Mouse (Mus musculus): ENCODE data around the gene Clec4b2. TPM values are rescaled to one million over a fixed set of nuclear protein-coding genes. Genes with fewer than 3 reads are reported as not detected.
"Not testable (repeated sequence)": the region's sequence is repeated elsewhere in the genome, so short reads cannot be mapped to it uniquely, and the experiment has no call there.

Clec4b2 gene
- polyA plus RNA-seq, 1 experiment from 2014 or later: not detected

DNA sequence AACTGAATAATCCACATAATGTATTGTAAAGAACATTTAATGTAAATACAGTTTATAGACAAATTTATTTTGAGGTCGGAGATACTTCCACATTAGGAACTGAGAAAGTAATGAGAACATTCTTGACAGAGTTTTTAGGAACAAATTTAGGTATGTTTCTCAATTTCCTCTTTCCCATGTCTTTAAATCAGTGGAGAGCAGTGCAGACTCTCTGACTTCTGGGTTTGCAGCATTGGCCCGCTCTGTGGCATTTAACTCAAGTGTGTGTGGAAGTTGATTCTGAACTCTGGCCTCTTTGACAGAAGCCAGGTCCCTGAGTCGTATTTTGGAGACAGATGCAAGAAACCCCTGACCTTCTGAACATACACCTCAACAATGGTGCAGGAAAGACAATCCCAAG, 57.0 kb downstream of the Clec4b2 start, which contains the start of gene Clec4n:
TSS of gene Clec4n (plus strand) at position 200 of the 400 bp plus-strand sequence.
- H3K36me3 ChIP-seq (ENCODE audit: control insufficient read depth, insufficient read depth, low read length): no peaks in the 10 kb centered on the region
- 60% methylated on average over 3 of the region's 3 CpGs for WGBS
- no peak for ATAC-seq (ENCODE audit: low FRiP score, low TSS enrichment)
- no peak within 1 kb of the TSS for H3K4me3 ChIP-seq (ENCODE audit: low read depth, low read length)
- H3K4me2 ChIP-seq (replicated peaks; ENCODE audit: low read depth): no peak within 1 kb of the TSS
- DNase-seq (ENCODE audit: low spot score): no peak
- no peaks in the 10 kb centered on the region for H3K9me3 ChIP-seq (ENCODE audit: control insufficient read depth, low read length)
- H3K9ac ChIP-seq (ENCODE audit: low read length): no peak within 1 kb of the TSS
- no peaks in the 10 kb centered on the region for H3K27me3 ChIP-seq (ENCODE audit: control insufficient read depth, insufficient read depth, low read length)
- H3K27ac ChIP-seq (replicated peaks): no peak within 1 kb of the TSS
- TF ChIP-seq CTCF (IDR thresholded peaks at IDR 0.05; ENCODE audit: low read depth): no peak
- no peak for TF ChIP-seq EP300 (optimal IDR thresholded peaks at IDR 0.05)
- H3K4me1 ChIP-seq (replicated peaks; ENCODE audit: control insufficient read depth, insufficient read depth): no peaks in the 10 kb centered on the region

DNA sequence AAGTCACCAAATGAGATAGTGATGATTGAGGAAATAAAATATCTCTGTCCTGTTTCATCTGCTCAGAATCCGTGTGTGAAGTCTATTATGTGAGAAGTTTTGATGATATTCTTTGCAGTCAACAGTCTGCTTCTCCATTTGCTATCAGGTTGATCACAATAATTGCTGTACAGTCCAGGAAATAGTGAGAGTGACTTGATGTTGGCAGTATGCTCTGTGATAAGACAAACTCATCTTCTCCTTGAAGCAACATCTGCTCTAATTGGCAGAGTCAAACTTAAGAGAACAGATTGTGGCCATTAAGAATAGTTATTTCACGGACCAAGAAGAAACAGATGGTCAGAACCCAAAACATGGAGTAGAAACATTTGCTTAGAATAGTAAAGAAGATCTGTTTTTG, 58.5 kb downstream of the Clec4b2 start:
- WGBS: 57% methylated on average over 2 of the region's 2 CpGs
- no peak for DNase-seq (ENCODE audit: low spot score)
- no peak for TF ChIP-seq CTCF (IDR thresholded peaks at IDR 0.05; ENCODE audit: low read depth)
- TF ChIP-seq EP300 (optimal IDR thresholded peaks at IDR 0.05): no peak
- Histone ChIP-seq H3K27me3 (ENCODE audit: control insufficient read depth, insufficient read depth, low read length) (no peaks in the 10 kb centered on the region), H3K9me3 (ENCODE audit: control insufficient read depth, low read length) (no peaks in the 10 kb centered on the region), H3K4me3 (ENCODE audit: low read depth, low read length) (no peak overlapping the region), H3K9ac (ENCODE audit: low read length) (no peak overlapping the region), H3K4me1 (replicated peaks; ENCODE audit: control insufficient read depth, insufficient read depth) (no peaks in the 10 kb centered on the region), H3K27ac (replicated peaks) (no peak overlapping the region), H3K36me3 (ENCODE audit: control insufficient read depth, insufficient read depth, low read length) (no peaks in the 10 kb centered on the region), H3K4me2 (replicated peaks; ENCODE audit: low read depth) (no peak overlapping the region)
- no peak for ATAC-seq (ENCODE audit: low FRiP score, low TSS enrichment)

GRCm38 (mm10) chr6:123237582-123237981, 64.9 kb downstream of the Clec4b2 start:
- Histone ChIP-seq H3K4me2 (replicated peaks; ENCODE audit: low read depth) (no peak overlapping the region), H3K27ac (replicated peaks) (no peak overlapping the region), H3K36me3 (ENCODE audit: control insufficient read depth, insufficient read depth, low read length) (no peaks in the 10 kb centered on the region), H3K4me1 (replicated peaks; ENCODE audit: control insufficient read depth, insufficient read depth) (no peaks in the 10 kb centered on the region), H3K27me3 (ENCODE audit: control insufficient read depth, insufficient read depth, low read length) (no peaks in the 10 kb centered on the region), H3K9me3 (ENCODE audit: control insufficient read depth, low read length) (no peaks in the 10 kb centered on the region), H3K9ac (ENCODE audit: low read length) (no peak overlapping the region), H3K4me3 (ENCODE audit: low read depth, low read length) (no peak overlapping the region)
- TF ChIP-seq EP300 (optimal IDR thresholded peaks at IDR 0.05): no peak
- no peak for TF ChIP-seq CTCF (IDR thresholded peaks at IDR 0.05; ENCODE audit: low read depth)
- DNase-seq (ENCODE audit: low spot score) (no peak), ATAC-seq (ENCODE audit: low FRiP score, low TSS enrichment) (no peak)

GRCm38 (mm10) chr6:123244201-123244600, 71.5 kb downstream of the Clec4b2 start:
- H3K27me3 ChIP-seq (ENCODE audit: control insufficient read depth, insufficient read depth, low read length): no peaks in the 10 kb centered on the region
- H3K9ac ChIP-seq (ENCODE audit: low read length): no peak overlapping the region
- no peak for TF ChIP-seq EP300 (optimal IDR thresholded peaks at IDR 0.05)
- TF ChIP-seq CTCF (IDR thresholded peaks at IDR 0.05; ENCODE audit: low read depth): no peak
- DNase-seq (ENCODE audit: low spot score): no peak
- H3K4me1 ChIP-seq (replicated peaks; ENCODE audit: control insufficient read depth, insufficient read depth): no peaks in the 10 kb centered on the region
- no peaks in the 10 kb centered on the region for H3K36me3 ChIP-seq (ENCODE audit: control insufficient read depth, insufficient read depth, low read length)
- no peak overlapping the region for H3K27ac ChIP-seq (replicated peaks)
- H3K9me3 ChIP-seq (ENCODE audit: control insufficient read depth, low read length): no peaks in the 10 kb centered on the region
- H3K4me3 ChIP-seq (ENCODE audit: low read depth, low read length): no peak overlapping the region
- no peak for ATAC-seq (ENCODE audit: low FRiP score, low TSS enrichment)
- WGBS: 80% methylated on average over 5 of the region's 5 CpGs
- H3K4me2 ChIP-seq (replicated peaks; ENCODE audit: low read depth): no peak overlapping the region

GRCm38 (mm10) chr6:123248862-123249261, 76.2 kb downstream of the Clec4b2 start:
- not testable (repeated sequence) for H3K4me3 ChIP-seq (ENCODE audit: low read depth, low read length); ATAC-seq (ENCODE audit: low FRiP score, low TSS enrichment); H3K9ac ChIP-seq (ENCODE audit: low read length); H3K4me1 ChIP-seq (replicated peaks; ENCODE audit: control insufficient read depth, insufficient read depth); H3K9me3 ChIP-seq (ENCODE audit: control insufficient read depth, low read length); H3K27ac ChIP-seq (replicated peaks); H3K27me3 ChIP-seq (ENCODE audit: control insufficient read depth, insufficient read depth, low read length); H3K36me3 ChIP-seq (ENCODE audit: control insufficient read depth, insufficient read depth, low read length); DNase-seq (ENCODE audit: low spot score); H3K4me2 ChIP-seq (replicated peaks; ENCODE audit: low read depth)
- 73% methylated on average over 2 of the region's 2 CpGs for WGBS

DNA sequence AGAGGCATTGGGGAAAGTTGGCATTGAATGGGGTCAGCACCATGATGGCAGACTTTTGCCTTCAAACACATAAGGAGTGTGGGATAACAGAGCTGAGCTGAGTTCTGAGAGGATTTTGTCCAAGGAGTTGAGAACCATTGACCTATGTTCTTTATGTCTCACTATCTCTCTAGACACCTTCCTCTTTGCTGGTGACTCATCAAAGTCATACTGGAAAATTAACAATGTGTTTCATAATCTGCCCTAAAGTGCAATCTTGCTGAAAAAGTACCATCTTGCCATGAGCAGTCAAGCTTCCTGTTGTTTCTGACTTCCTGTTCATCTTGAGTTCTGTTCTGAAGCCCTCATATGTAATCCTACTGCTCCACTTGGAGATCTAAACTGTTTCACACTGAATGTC, 80.0 kb downstream of the Clec4b2 start:
- Histone ChIP-seq H3K9ac (ENCODE audit: low read length) (no peak overlapping the region), H3K4me3 (ENCODE audit: low read depth, low read length) (no peak overlapping the region), H3K27ac (replicated peaks) (no peak overlapping the region), H3K4me1 (replicated peaks; ENCODE audit: control insufficient read depth, insufficient read depth) (no peaks in the 10 kb centered on the region), H3K9me3 (ENCODE audit: control insufficient read depth, low read length) (no peaks in the 10 kb centered on the region), H3K27me3 (ENCODE audit: control insufficient read depth, insufficient read depth, low read length) (no peaks in the 10 kb centered on the region), H3K4me2 (replicated peaks; ENCODE audit: low read depth) (no peak overlapping the region), H3K36me3 (ENCODE audit: control insufficient read depth, insufficient read depth, low read length) (no peaks in the 10 kb centered on the region)
- ATAC-seq (ENCODE audit: low FRiP score, low TSS enrichment): no peak
- TF ChIP-seq CTCF (IDR thresholded peaks at IDR 0.05; ENCODE audit: low read depth) (no peak), EP300 (optimal IDR thresholded peaks at IDR 0.05) (no peak)
- no peak for DNase-seq (ENCODE audit: low spot score)

Other genes with a start within 250 kb of the Clec4b2 start
- gene Clec4a3, start 220.4 kb upstream of the Clec4b2 start, polyA plus RNA-seq (2015; fragmentation: Nextera tagmentation; extraction: Ambion mirVana): 3.1 and 3.3 TPM in 2 replicates
- not detected in 2 replicates for gene Clec4a4, start 182.5 kb upstream of the Clec4b2 start, polyA plus RNA-seq (2015; fragmentation: Nextera tagmentation; extraction: Ambion mirVana)
- 0.13 TPM in 1 of 2 replicates, not detected in the other for gene Clec4b1, start 122.9 kb upstream of the Clec4b2 start, polyA plus RNA-seq (2015; fragmentation: Nextera tagmentation; extraction: Ambion mirVana)
- 7.7 and 8.5 TPM in 2 replicates for gene Clec4a2, start 66.5 kb upstream of the Clec4b2 start, polyA plus RNA-seq (2015; fragmentation: Nextera tagmentation; extraction: Ambion mirVana)
- gene Clec4n, start 57.0 kb downstream of the Clec4b2 start, polyA plus RNA-seq (2015; fragmentation: Nextera tagmentation; extraction: Ambion mirVana): 6.1 and 6.4 TPM in 2 replicates
- 0.11 TPM in 2 replicates for gene Clec4d, start 89.2 kb downstream of the Clec4b2 start, polyA plus RNA-seq (2015; fragmentation: Nextera tagmentation; extraction: Ambion mirVana)
- not detected in 2 replicates for gene Clec4e, start 117.0 kb downstream of the Clec4b2 start, polyA plus RNA-seq (2015; fragmentation: Nextera tagmentation; extraction: Ambion mirVana)
- gene Vmn2r19, start 135.4 kb downstream of the Clec4b2 start, polyA plus RNA-seq (2015; fragmentation: Nextera tagmentation; extraction: Ambion mirVana): not detected in 2 replicates
- gene Vmn2r20, start 245.2 kb downstream of the Clec4b2 start, polyA plus RNA-seq (2015; fragmentation: Nextera tagmentation; extraction: Ambion mirVana): 0.01 TPM in 1 of 2 replicates, not detected in the other

Measured in stomach, postnatal 0 days (tissue).